Mouse (Mus musculus) stomach, postnatal 0 days (tissue): Measurements from ENCODE around the gene Capza3. TPM values are rescaled to one million over a fixed set of nuclear protein-coding genes. Genes with fewer than 3 reads are reported as not detected.

Experiments
- ATAC-seq: fragments of 200-750 bp; cut with Nextera tagmentation; 2 replicates; pipeline ENCODE4 v1.8.0; 2017; ENCODE audit not compliant: low FRiP score, low TSS enrichment
- DNase-seq: peaks from one replicate; pipeline ENCODE4 v3.0.0-alpha.2; 2016; ENCODE audit warnings: low spot score
- H3K27ac ChIP-seq: fragments of 300-500 bp; sonication (generic); replicated peaks from 2 replicates; pipeline ENCODE4 v1.5.1; 2014; ENCODE audit warnings: mild to moderate bottlenecking, control low read depth
- H3K27me3 ChIP-seq: fragments of 300-500 bp; sonication (generic); 2 replicates; pipeline ENCODE4 v1.6.1; 2014; ENCODE audit warnings: low read length; ENCODE audit not compliant: control insufficient read depth, insufficient read depth
- H3K36me3 ChIP-seq: fragments of 300-500 bp; sonication (generic); 2 replicates; pipeline ENCODE4 v1.6.1; 2014; ENCODE audit warnings: low read length, mixed read lengths; ENCODE audit not compliant: control insufficient read depth, insufficient read depth
- H3K4me1 ChIP-seq: fragments of 300-500 bp; sonication (generic); replicated peaks from 2 replicates; pipeline ENCODE4 v1.6.1; 2014; ENCODE audit warnings: antibody characterized with exemption; ENCODE audit not compliant: control insufficient read depth, insufficient read depth
- H3K4me2 ChIP-seq: fragments of 300-500 bp; sonication (generic); replicated peaks from 2 replicates; pipeline ENCODE4 v1.6.1; 2014; ENCODE audit warnings: low read depth, mild to moderate bottlenecking, control low read depth, moderate library complexity
- H3K4me3 ChIP-seq: fragments of 300-500 bp; sonication (generic); 2 replicates; pipeline ENCODE4 v1.5.1; 2014; ENCODE audit warnings: low read depth, low read length, control low read depth
- H3K9ac ChIP-seq: fragments of 300-500 bp; sonication (generic); 2 replicates; pipeline ENCODE4 v1.6.1; 2014; ENCODE audit warnings: mild to moderate bottlenecking, low read length, control low read depth, mixed read lengths
- H3K9me3 ChIP-seq: fragments of 300-500 bp; sonication (generic); 2 replicates; pipeline ENCODE4 v1.6.1; 2016; ENCODE audit warnings: low read length; ENCODE audit not compliant: control insufficient read depth
- CTCF ChIP-seq: IDR thresholded peaks from 2 replicates; pipeline ENCODE4 v1.5.1; 2016; ENCODE audit warnings: antibody characterized with exemption, low read depth, mild to moderate bottlenecking, moderate library complexity
- EP300 ChIP-seq: optimal IDR thresholded peaks from 2 replicates; pipeline ENCODE3; 2016; ENCODE audit warnings: antibody characterized with exemption
- WGBS: fragments of 180-500 bp; shearing (Covaris S2); extraction: QIAGEN DNeasy Blood & Tissue Kit; methylation state at CpG from one replicate; pipeline ENCODE4 v1.1.7; 2014; 5-methylcytosine and 5-hydroxymethylcytosine counted together
- polyA plus RNA-seq: library from polyadenylated mRNA; unstranded; fragments of >200 nt; fragmentation: Nextera tagmentation; extraction: Ambion mirVana; gene quantifications from 2 replicates; pipeline ENCODE4 v1.2.1, GENCODE M21; 2015

Capza3 gene
- polyA plus RNA-seq, 1 experiment from 2014 or later = not detected

GRCm38 (mm10) chr6:140069177-140069576 is 28.1 kb downstream of the Capza3 start:
- WGBS = 72% methylated on average over 8 of the region's 8 CpGs

GRCm38 (mm10) chr6:140080933-140081332 is 39.9 kb downstream of the Capza3 start:
- Histone ChIP-seq H3K36me3 (no peaks in the 10 kb centered on the region), H3K27ac (no peak overlapping the region), H3K9me3 (no peaks in the 10 kb centered on the region), H3K9ac (no peak overlapping the region), H3K27me3 (no peaks in the 10 kb centered on the region), H3K4me3 (no peak overlapping the region), H3K4me1 (no peaks in the 10 kb centered on the region), H3K4me2 (no peak overlapping the region)
- WGBS = 57% methylated on average over 7 of the region's 7 CpGs
- ATAC-seq (no peak), DNase-seq (no peak)
- no peak for TF ChIP-seq CTCF
- no peak for TF ChIP-seq EP300

More at GRCm38 (mm10) chr6:140069177-140069576, 28.1 kb downstream of the Capza3 start:
- no peak overlapping the region for H3K4me3 ChIP-seq
- no peak overlapping the region for H3K9ac ChIP-seq
- ATAC-seq (no peak), DNase-seq (no peak)
- H3K4me1 ChIP-seq = no peaks in the 10 kb centered on the region
- H3K9me3 ChIP-seq = peaks cover 4% of the 10 kb centered on the region; the same call in 1 of the 2 replicates
- H3K27me3 ChIP-seq = no peaks in the 10 kb centered on the region
- TF ChIP-seq EP300 = no peak
- TF ChIP-seq CTCF = no peak
- no peak overlapping the region for H3K4me2 ChIP-seq
- H3K36me3 ChIP-seq = no peaks in the 10 kb centered on the region
- H3K27ac ChIP-seq = no peak overlapping the region

- Histone ChIP-seq H3K27me3 (no peaks in the 10 kb centered on the region), H3K4me2 (no peak overlapping the region), H3K9ac (no peak overlapping the region), H3K4me1 (no peaks in the 10 kb centered on the region), H3K36me3 (no peaks in the 10 kb centered on the region), H3K4me3 (no peak overlapping the region), H3K27ac (no peak overlapping the region), H3K9me3 (no peaks in the 10 kb centered on the region)
- ATAC-seq = no peak
- DNase-seq = no peak
- 78% methylated on average over 3 of the region's 3 CpGs for WGBS
- TF ChIP-seq CTCF (peak; percentile 58), EP300 (no peak)
These were observed 40.7 kb downstream of the Capza3 start for GRCm38 (mm10) chr6:140081739-140082138.

- Histone ChIP-seq H3K4me1 (no peaks in the 10 kb centered on the region), H3K36me3 (no peaks in the 10 kb centered on the region), H3K9ac (no peak overlapping the region), H3K27ac (no peak overlapping the region), H3K9me3 (no peaks in the 10 kb centered on the region), H3K27me3 (no peaks in the 10 kb centered on the region), H3K4me2 (no peak overlapping the region), H3K4me3 (no peak overlapping the region)
- WGBS = 45% methylated on average over 5 of the region's 5 CpGs
- DNase-seq = no peak
- TF ChIP-seq CTCF (no peak), EP300 (no peak)
- ATAC-seq = no peak
These were observed 48.8 kb downstream of the Capza3 start for GRCm38 (mm10) chr6:140089855-140090254.

Other genes with a start within 250 kb of the Capza3 start
- gene Plcz1, start 205 bp downstream of the Capza3 start, polyA plus RNA-seq = not detected in 2 replicates